Mouse (Mus musculus) myocyte (in vitro differentiated cells): ENCODE measurements around the gene Ssc5d.

Experiments
- E2F4 ChIP-seq: IDR thresholded peaks from one replicate; pipeline ENCODE4 v1.6.1; 2011; ENCODE audit warnings: mild to moderate bottlenecking, control low read depth, moderate library complexity; ENCODE audit not compliant: insufficient read depth
- REST ChIP-seq: IDR thresholded peaks from one replicate; pipeline ENCODE4 v1.6.1; 2011; ENCODE audit warnings: mild to moderate bottlenecking, control low read depth, moderate library complexity; ENCODE audit not compliant: insufficient read depth, insufficient read length

DNA sequence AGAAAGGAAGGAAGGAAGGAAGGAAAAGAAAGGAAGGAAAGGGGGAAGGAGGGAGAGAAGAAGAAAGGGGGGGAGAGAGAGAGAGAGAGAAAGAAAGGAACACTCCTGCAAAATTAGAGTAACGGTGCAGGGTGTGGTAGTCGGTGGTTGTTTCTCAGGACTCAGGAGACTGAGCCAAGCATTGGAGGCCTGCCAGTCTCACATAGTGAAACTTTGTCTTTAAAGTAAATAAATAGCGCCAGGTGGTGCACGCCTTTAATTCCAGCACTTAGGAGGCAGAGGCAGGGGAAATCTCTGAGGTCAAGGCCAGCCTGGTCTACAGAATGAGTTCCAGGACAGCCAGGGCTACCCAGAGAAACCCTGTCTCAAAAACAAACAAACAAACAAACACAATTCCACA is 38.9 kb upstream of the Ssc5d start:
- TF ChIP-seq REST (no peak), E2F4 (no peak)
